9 mouse cellular contexts compared by ENCODE assay signal in the genomic region with DNA sequence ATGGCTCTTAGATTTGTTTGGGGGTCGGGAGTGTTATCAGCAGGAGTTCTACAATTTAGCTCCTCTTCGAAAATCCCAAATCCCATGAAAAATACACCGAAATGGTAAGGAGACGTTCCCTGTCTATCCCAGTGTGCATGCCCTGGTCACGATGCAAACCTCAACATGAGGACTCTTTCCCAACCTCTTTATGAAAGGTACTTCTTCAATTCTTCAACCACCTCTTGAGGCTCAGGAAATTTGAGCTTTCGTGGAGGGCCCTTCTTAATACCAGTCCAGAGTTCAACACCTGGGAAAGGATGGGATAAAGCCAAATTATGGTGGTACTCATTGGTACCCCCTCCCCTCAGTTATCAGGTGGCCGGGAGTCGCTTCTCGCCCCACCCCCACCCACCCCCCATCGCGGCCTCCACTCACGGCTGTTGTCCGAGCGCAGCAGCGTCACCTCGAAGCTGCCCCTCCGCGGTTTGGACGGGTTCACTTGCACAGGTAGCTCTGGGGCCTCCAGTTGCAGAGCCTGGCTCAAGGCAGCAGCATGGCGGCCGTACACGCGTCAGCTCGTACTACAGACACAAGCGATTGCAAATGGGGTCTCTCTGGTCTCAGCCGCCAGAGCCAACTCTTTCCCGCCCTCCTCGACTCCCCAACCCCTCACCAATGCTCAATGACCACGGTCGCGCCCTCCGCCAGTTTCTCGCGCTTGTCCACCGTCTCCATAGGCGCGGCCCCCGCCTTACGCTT. TPM values are rescaled to one million over a fixed set of nuclear protein-coding genes. Genes with fewer than 3 reads are reported as not detected.
DNase-seq lines count a peak whose midpoint lies in the region; ATAC-seq and TF ChIP-seq lines count a peak whose summit lies in the region.
"Had no signal": no experiment of that assay in that cellular context is flagged by ENCODE, and none has a peak within 500 bp of the region (broad histone marks: within the 10 kb centered on the region; RNA-seq: fewer than 3 reads in every experiment).

No protein-coding gene starts in this region.

- TF ChIP-seq POLR2A in small intestine, adult 2 months (IDR thresholded peaks at IDR 0.05; ENCODE audit: low read depth, low read length) = no peak

- no peak for TF ChIP-seq CTCF in lung, embryonic 14.5 days (IDR thresholded peaks at IDR 0.05; ENCODE audit: low read depth)
- no peak for TF ChIP-seq CTCF in small intestine, adult 2 months (IDR thresholded peaks at IDR 0.05; ENCODE audit: extremely low read depth, insufficient read length, insufficient replicate concordance, low read depth, low read length)

- peak; percentile 55 for DNase-seq in adrenal gland, postnatal 10 days
- no peak for DNase-seq in adrenal gland, adult 2 months
- peak; percentile 36 for DNase-seq in urinary bladder, postnatal 14 days (ENCODE audit: low spot score)
- no peak for DNase-seq in urinary bladder, postnatal 4 days (ENCODE audit: low spot score in 2 of 2)
- peak; percentile 60 for DNase-seq in lung, embryonic 14.5 days
- no peak for DNase-seq in spleen, adult 12 weeks (ENCODE audit: low spot score)

- peak overlapping the region; percentile 75 for H3K4me2 ChIP-seq in hindbrain, embryonic 15.5 days
- peak overlapping the region; percentile 65 for H3K4me2 ChIP-seq in lung, embryonic 14.5 days

- H3K4me3 ChIP-seq in hindbrain, embryonic 15.5 days = peak overlapping the region; percentile 95
- peak overlapping the region; percentile 82 for H3K4me3 ChIP-seq in lung, embryonic 14.5 days (ENCODE audit: low read depth, low read length)
- peak overlapping the region; percentile 98 for H3K4me3 ChIP-seq in small intestine, adult 2 months (ENCODE audit: low read depth, low read length)

- 2% methylated on average over 39 of the region's 39 CpGs for WGBS in hindbrain, embryonic 15.5 days
- WGBS in lung, embryonic 14.5 days = 2% methylated on average over 39 of the region's 39 CpGs
- 3% methylated on average over 39 of the region's 39 CpGs for WGBS in small intestine, adult 2 months

- ATAC-seq in hindbrain, embryonic 15.5 days (ENCODE audit: low FRiP score, low read depth) = peak; percentile 88
- ATAC-seq in lung, embryonic 14.5 days (ENCODE audit: insufficient read depth) = peak; percentile 78

- peak overlapping the region; percentile 92 for H3K9ac ChIP-seq in hindbrain, embryonic 15.5 days
- peak overlapping the region; percentile 98 for H3K9ac ChIP-seq in lung, embryonic 14.5 days

- H3K4me1 ChIP-seq in hindbrain, embryonic 15.5 days (replicated peaks) = peaks cover 19% of the 10 kb centered on the region
- 0 out of 2 replicates have a peak, but pooled peaks cover 4% of the 10 kb centered on the region for H3K4me1 ChIP-seq in lung, embryonic 14.5 days (ENCODE audit: insufficient read depth)
- H3K4me1 ChIP-seq in small intestine, adult 2 months (ENCODE audit: control insufficient read depth, insufficient read depth, insufficient read length, low read length) = peaks cover 3% of the 10 kb centered on the region

- H3K36me3 ChIP-seq in hindbrain, embryonic 15.5 days = peaks cover 31% of the 10 kb centered on the region
- H3K36me3 ChIP-seq in lung, embryonic 14.5 days (ENCODE audit: insufficient read depth) = peaks cover 40% of the 10 kb centered on the region
- H3K36me3 ChIP-seq in small intestine, adult 2 months (ENCODE audit: control insufficient read depth, insufficient read depth, low read length) = peaks cover 17% of the 10 kb centered on the region

- H3K9me3 ChIP-seq in hindbrain, embryonic 15.5 days = no peaks in the 10 kb centered on the region
- H3K9me3 ChIP-seq in lung, embryonic 14.5 days (ENCODE audit: low read depth, low read length) = no peaks in the 10 kb centered on the region

- peak overlapping the region; percentile 94 for H3K27ac ChIP-seq in hindbrain, embryonic 15.5 days (replicated peaks)
- H3K27ac ChIP-seq in lung, embryonic 14.5 days (ENCODE audit: low read depth) = peak overlapping the region; percentile 96
- H3K27ac ChIP-seq in small intestine, adult 2 months (ENCODE audit: insufficient read depth, low read depth, low read length) = peak overlapping the region; percentile 33; the same call in 1 of the 2 replicates

- no peaks in the 10 kb centered on the region for H3K27me3 ChIP-seq in hindbrain, embryonic 15.5 days
- H3K27me3 ChIP-seq in lung, embryonic 14.5 days (ENCODE audit: insufficient read depth, low read length) = no peaks in the 10 kb centered on the region
- no peaks in the 10 kb centered on the region for H3K27me3 ChIP-seq in small intestine, adult 2 months (ENCODE audit: control insufficient read depth, insufficient read depth, low read length)

RNA-seq across cellular contexts. Expression of a gene that starts 0.6 kb away (rescaled TPM):
- 10 to 100 TPM; 55.4 to 67.6 TPM for total RNA-seq in adrenal gland, postnatal 10 days (2021)
- 10 to 100 TPM; 19.2 to 29.8 TPM for total RNA-seq in adrenal gland, adult 2 months (2021)
- polyA plus RNA-seq in adrenal gland, adult 2 months (2012; rRNA removed) = 42.2 and 63.0 TPM in 2 replicates
- polyA plus RNA-seq in hindbrain, embryonic 15.5 days (2015; fragmentation: Nextera tagmentation; extraction: Ambion mirVana) = 195 and 212 TPM in 2 replicates
- 419 and 427 TPM in 2 replicates for polyA plus RNA-seq in lung, embryonic 14.5 days (2014; fragmentation: Nextera tagmentation; extraction: Ambion mirVana)
- 42.8 and 47.3 TPM in 2 replicates for polyA plus RNA-seq in small intestine, adult 2 months (2012; rRNA removed)

RNA-seq across cellular contexts. Expression of a gene that starts 7.8 kb away (rescaled TPM):
- total RNA-seq in adrenal gland, postnatal 10 days (2021) = not detected
- total RNA-seq in adrenal gland, adult 2 months (2021) = not detected
- not detected in 2 replicates for polyA plus RNA-seq in adrenal gland, adult 2 months (2012; rRNA removed)
- not detected in 2 replicates for polyA plus RNA-seq in hindbrain, embryonic 15.5 days (2015; fragmentation: Nextera tagmentation; extraction: Ambion mirVana)
- not detected in 2 replicates for polyA plus RNA-seq in lung, embryonic 14.5 days (2014; fragmentation: Nextera tagmentation; extraction: Ambion mirVana)
- not detected in 2 replicates for polyA plus RNA-seq in small intestine, adult 2 months (2012; rRNA removed)
- polyA plus RNA-seq: large intestine, adult 2 months had no signal

RNA-seq across cellular contexts. Expression of a gene that starts 8.2 kb away (rescaled TPM):
- 10 to 100 TPM; 18.3 to 19.5 TPM for total RNA-seq in adrenal gland, postnatal 10 days (2021)
- 10 to 100 TPM; 24.3 to 24.8 TPM for total RNA-seq in adrenal gland, adult 2 months (2021)
- polyA plus RNA-seq in adrenal gland, adult 2 months (2012; rRNA removed) = 12.3 and 15.1 TPM in 2 replicates
- polyA plus RNA-seq in hindbrain, embryonic 15.5 days (2015; fragmentation: Nextera tagmentation; extraction: Ambion mirVana) = 53.4 and 53.6 TPM in 2 replicates
- polyA plus RNA-seq in lung, embryonic 14.5 days (2014; fragmentation: Nextera tagmentation; extraction: Ambion mirVana) = 44.8 and 45.4 TPM in 2 replicates
- polyA plus RNA-seq in small intestine, adult 2 months (2012; rRNA removed) = 2.7 and 5.1 TPM in 2 replicates

RNA-seq across cellular contexts. Expression of a gene that starts 8.9 kb away (rescaled TPM):
- total RNA-seq in adrenal gland, postnatal 10 days (2021) = 100 to 1,000 TPM in 1 of 2 experiments, 10 to 100 TPM in 1; 92.0 to 107 TPM
- 100 to 1,000 TPM; 168 to 175 TPM for total RNA-seq in adrenal gland, adult 2 months (2021)
- 32.0 and 157 TPM in 2 replicates for polyA plus RNA-seq in adrenal gland, adult 2 months (2012; rRNA removed)
- 293 and 294 TPM in 2 replicates for polyA plus RNA-seq in hindbrain, embryonic 15.5 days (2015; fragmentation: Nextera tagmentation; extraction: Ambion mirVana)
- polyA plus RNA-seq in lung, embryonic 14.5 days (2014; fragmentation: Nextera tagmentation; extraction: Ambion mirVana) = 110 and 117 TPM in 2 replicates
- polyA plus RNA-seq in small intestine, adult 2 months (2012; rRNA removed) = 15.5 and 17.4 TPM in 2 replicates

RNA-seq across cellular contexts. Expression of a gene that starts 11.1 kb away (rescaled TPM):
- under 1 TPM in 1 of 2 experiments, not detected in 1; 0.15 TPM for total RNA-seq in adrenal gland, postnatal 10 days (2021)
- under 1 TPM in 1 of 2 experiments, not detected in 1; 0.09 TPM for total RNA-seq in adrenal gland, adult 2 months (2021)
- polyA plus RNA-seq in adrenal gland, adult 2 months (2012; rRNA removed) = 0.03 TPM in 1 of 2 replicates, not detected in the other
- polyA plus RNA-seq in hindbrain, embryonic 15.5 days (2015; fragmentation: Nextera tagmentation; extraction: Ambion mirVana) = 0.10 and 0.35 TPM in 2 replicates
- 0.22 and 0.39 TPM in 2 replicates for polyA plus RNA-seq in lung, embryonic 14.5 days (2014; fragmentation: Nextera tagmentation; extraction: Ambion mirVana)
- not detected in 2 replicates for polyA plus RNA-seq in small intestine, adult 2 months (2012; rRNA removed)
- polyA plus RNA-seq: large intestine, adult 2 months had no signal

Comparison
In these comparisons a context has a peak if more than half of its experiments do, and no peak if none do; other contexts are left out.
1. DNase-seq: peak in adrenal gland, postnatal 10 days (single experiment), urinary bladder, postnatal 14 days (single experiment) and lung, embryonic 14.5 days (single experiment); none in adrenal gland, adult 2 months (single experiment), urinary bladder, postnatal 4 days (0 of 2) and spleen, adult 12 weeks (single experiment).
2. H3K27ac ChIP-seq: peak in every context shown above with its lines; median percentile 96 in lung, embryonic 14.5 days; 94 in hindbrain, embryonic 15.5 days; 33 in small intestine, adult 2 months.
3. Peak in every context shown above with its lines, with median percentiles within 50 percentile points of each other: H3K4me3 ChIP-seq.